Mouse (Mus musculus) fibroblast of lung, adult 2 months (primary cell): ENCODE measurements around the gene Lag3.
A peak's percentile ranks its signal among the peaks of the same experiment; 100 is the strongest.

Experiments used
- DNase-seq: peaks from one replicate; pipeline ENCODE4 v3.0.0-alpha.2; 2011; ENCODE audit warnings: low read depth

Gene Lag3

DNA sequence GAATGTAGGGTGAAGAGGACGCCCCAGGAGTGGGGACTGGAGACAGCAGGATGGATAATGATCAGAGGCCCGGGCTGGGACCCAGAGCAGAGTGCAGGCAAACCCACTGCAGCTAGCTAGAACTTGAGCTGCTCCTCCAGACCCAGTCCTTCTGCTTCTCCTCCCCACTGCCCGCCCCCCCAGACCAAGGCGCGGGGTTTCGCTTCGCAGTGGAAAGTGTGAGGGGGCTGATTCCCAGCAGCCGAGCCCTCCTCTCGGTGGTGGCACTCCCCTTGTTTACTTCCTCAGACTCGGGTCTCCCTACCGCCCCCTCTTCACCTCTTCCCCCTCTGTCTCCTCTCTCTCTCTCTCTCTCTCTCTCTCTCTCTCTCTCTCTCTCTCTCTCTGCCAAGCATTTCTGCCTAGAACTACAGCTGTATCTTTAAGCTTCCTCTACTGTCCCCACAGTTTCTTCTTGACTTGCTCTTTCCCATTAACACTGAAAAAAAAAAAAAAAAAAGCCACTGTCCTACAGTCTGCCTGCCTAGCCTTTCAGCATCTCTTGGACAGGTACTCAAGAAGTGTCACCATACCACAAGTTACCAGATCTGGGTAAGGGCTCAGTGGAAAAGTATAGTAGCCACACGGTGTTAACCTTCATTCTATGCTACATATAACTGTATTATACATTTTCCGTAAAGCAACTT is at the start of gene Lag3:
Gene Lag3, minus strand, starts transcription at position 173 of the 686 bp plus-strand sequence.
- DNase-seq, result no peak

DNA sequence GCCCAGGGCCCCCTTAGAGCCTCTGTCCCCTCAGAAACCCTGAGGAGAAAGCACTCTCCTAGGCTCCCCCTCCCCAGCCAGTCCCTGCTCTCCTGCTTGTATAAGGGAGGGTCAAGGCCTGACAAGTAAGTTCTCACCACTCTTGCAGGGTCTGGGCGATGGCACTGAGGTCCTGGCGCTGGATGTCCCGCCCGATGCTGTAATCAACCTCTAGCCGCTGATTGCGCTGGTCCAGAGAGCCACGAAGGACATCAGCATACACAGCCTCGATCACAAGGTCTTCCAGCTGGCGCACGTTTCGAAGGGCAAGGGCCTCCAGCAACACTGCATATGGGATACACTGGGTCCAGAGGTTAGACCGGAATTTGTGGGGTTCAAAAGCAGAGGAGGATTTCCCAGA is 49.5 kb upstream of the Lag3 start:
- no peak for DNase-seq

DNA sequence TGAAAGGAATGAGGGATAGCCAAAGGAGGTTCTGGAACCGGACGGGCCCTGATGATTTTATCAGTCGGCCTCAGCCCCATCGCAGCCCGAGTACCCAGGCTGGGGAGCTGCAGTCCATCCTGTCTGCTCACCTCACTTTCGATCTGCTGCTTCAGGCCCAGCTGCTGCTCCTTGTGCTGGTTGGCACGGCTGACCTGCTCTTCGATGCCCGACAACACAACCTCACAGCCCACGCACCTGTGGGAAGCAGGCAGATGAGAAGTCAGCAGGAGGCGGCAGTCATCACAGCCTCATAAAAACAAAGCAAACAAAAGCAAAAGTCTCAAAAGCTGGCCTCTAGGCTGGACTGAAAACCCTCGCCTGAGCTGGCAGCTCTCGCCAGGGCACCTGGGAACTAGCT is 48.5 kb upstream of the Lag3 start:
- no peak for DNase-seq

DNA sequence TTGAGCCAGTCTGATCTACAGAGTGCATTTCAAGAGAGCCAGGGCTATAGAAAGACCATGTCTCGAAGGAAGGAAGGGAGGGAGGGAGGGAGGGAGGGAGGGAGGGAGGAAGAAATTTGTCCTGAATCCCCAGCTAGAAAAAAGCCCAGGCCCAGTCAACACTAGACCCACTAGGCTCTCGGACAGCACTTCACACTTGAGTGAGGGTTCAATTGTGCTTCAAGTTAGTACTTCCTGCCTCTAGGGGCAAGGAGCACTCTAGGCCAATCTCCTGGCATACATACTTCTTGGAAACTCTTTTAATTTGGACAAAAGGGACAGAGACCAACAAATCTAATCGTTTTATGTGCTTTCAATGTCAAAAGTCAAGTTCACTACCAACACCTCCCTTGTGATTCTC is 46.6 kb upstream of the Lag3 start:
- DNase-seq, result no peak

DNA sequence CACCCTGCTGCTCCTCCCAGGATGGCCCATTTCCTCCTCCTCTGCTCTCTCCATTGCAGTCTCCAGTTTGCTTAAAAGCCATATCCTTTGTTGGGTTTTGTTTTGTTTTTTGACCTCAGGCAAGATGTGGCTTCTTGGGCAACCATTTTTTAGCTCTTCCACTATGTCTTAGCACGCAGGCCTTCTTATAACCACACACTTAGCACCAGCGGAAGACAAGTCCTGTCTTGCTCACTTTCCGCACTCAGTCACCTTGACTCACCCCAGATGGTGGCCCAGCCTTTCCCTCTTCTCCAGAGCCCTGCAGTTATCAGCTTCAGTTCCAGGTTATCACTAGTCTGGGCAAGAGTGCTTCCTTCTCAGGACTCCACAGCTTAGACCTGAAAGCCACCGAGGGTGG is 43.7 kb upstream of the Lag3 start:
- no peak for DNase-seq

DNA sequence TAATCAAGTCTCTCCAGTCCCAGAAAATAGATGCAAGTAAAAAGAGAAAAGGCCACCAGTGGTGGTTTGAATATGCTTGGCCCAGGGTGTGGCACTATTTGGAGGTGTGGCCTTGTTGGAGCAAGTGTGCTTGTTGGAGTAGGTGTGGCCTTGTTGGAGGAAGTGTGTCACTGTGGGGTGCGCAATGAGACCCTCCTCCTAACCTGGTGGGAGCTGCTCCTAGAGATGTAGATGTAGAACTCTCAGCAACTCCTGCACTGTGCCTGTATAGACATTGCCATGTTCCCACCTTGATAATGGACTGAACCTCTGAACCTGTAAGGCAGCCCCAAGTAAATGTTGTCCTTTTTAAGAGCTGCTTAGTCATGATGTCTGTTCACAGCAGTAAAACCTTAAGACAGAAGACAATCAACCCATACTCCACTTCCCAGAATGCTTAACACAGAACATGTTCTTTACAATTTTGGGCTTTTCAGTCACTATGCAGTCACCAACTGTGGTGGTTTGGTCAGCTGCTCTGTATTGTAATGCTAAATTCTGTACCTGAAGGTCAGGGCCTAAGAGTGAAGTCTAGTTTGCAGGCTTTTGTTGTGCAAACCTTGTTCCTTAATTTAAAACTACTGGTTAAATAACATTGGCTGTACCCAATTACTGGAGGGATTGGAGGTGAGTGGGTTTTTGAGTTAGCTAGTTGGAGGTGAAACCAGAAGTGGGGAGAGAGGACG is 42.6 kb upstream of the Lag3 start:
- no peak for DNase-seq

DNA sequence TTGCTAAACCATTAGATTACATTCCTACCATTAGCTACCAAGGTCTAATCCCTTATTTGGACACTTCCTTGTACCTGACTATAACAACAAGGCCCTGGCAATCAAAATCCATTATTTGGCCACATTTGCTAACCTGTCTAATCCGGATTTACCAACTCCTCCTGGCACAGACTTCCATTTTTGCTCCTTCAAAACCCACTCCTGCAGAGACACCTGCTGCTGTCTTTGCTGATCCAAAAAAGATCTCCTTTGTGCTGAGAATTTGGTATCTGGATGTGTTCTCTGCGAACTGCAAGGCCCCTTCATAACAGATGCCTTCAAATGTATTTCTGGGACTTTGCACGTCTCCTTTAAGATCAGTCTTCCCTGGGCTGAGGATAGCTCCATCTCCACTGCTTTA is 32.0 kb upstream of the Lag3 start:
- no peak for DNase-seq

DNA sequence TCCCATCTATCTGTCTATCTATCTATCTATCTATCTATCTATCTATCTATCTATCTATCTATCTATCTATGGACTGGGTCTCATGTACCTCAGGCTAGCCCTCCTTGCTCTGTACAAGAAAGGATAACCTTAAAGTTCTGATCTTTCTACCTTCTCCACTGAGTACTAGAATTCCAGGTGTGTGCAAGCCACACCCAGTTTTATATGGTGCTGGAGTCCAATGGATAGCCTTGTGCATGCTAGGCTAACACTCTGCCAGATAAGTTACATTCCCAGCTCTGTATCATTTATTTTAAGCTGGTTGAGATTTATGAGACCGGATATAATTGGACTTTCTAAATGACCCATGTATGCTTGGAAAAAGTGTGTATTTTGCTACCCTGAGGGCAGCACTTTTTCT is 30.2 kb upstream of the Lag3 start:
- DNase-seq, result no peak

DNA sequence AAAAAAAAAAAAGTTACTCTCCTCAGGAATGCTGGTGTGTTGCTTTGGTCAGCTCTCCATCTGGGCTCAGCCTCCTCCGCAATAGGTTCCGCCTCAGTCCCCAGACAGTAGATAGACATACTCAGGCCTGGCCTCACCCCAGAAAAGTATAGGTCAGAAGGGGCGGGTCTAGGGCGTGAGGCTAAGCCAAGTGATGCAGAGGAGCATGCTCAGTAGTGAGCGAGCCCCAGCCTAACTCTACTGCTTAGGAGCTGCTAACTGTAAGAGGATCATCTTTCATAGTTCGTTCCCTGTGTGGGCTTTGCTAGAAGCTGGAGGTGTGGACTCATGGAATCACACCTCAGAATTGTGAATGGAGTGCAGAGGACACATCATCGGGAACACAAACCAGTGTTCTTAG is 27.0 kb upstream of the Lag3 start:
- DNase-seq, result no peak

DNA sequence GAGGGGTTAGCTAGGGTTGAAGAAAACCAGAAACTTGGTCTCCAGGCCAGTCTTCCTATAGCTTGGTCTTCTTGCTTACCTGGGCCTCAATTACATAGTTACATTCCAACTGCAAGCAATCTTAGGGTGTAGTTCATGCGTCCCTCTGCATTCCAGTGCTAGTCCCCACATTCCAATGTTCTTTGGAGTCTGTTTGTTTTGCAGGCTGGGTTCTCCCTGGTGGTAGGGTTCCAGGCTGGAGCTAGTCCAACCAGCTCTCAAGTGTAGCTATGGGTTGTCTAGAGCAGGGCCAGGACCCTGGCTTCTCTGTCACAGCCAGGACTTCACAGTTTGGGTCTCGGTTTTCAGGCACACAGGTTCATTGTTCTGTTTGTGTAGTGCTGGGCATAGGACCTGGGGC is 26.0 kb upstream of the Lag3 start:
- no peak for DNase-seq

DNA sequence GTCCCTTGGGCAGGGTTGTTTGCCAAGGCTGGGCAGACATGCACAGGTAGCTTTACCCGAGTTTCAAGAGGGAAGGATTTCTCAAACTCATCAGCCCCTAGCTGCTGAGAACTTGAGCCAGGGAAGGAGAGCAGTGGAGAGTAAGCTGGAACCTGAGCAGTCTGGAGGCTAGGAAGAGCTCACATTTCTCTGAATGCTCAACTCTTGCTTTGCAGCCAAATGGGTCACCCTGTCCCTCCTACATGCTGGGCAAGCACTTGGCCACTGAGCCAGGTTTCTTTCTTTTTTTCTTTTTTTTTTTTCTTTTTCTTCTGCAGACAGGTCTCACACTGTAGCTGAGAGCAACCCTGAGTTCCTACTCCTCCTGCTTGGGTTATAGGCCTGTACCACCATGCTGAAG is 25.2 kb upstream of the Lag3 start:
- no peak for DNase-seq

DNA sequence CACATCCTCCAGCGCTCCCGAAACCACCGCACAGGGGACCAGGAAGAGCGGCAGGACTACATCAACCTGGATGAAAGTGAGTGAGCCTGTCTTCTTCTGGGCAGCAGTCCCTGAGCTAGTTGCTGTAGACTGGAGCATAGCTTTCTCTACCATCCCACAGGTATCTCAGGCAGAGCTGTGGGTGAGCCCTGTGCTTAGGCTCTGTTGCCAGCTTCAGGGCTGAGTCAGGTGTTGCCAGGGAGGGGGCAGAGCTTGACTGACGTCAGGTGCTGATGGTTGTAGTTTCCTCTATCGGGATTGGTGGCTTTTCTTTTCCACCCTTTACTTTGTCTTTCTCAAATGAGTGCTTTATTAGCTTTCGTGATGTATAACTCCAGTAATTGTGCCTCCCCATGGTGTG is 23.2 kb upstream of the Lag3 start:
- DNase-seq, result no peak

DNA sequence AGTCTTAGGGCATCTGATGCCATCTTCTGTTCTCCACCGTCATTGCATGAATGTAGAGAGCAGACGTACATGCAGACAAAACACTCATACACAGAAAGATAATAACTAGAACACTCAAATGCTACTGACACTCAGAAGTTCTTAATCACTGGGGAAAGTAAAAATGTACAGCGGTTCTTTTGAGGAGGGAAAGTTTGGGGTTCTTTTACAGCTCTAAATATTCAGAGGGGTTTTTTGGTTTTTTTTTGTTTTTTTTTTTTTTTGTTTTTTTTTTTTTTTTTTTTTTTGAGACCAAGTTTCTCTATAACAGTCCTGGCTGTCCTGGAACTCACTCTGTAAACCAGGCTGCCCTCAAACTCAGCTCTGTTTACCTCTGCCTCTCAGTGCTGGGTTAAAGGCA is 21.6 kb upstream of the Lag3 start:
- no peak for DNase-seq

DNA sequence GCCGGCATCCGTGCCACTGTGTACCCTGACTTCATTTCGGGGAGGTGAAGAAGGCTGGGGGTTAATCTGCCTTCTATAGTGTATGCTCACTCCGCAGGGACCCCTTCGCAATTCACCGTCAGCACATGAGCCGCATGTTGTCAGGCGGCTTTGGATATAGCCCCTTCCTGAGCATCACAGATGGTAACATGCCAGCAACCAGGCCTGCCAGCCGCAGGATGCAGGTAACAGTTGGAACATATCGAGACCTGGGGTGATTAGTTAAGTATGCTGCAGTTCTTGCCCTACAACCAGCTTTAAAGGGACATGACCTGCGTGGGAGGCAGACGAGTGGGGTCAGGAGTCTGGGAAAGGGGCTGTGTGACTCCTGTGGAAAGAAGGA is 20.8 kb upstream of the Lag3 start:
- no peak for DNase-seq

DNA sequence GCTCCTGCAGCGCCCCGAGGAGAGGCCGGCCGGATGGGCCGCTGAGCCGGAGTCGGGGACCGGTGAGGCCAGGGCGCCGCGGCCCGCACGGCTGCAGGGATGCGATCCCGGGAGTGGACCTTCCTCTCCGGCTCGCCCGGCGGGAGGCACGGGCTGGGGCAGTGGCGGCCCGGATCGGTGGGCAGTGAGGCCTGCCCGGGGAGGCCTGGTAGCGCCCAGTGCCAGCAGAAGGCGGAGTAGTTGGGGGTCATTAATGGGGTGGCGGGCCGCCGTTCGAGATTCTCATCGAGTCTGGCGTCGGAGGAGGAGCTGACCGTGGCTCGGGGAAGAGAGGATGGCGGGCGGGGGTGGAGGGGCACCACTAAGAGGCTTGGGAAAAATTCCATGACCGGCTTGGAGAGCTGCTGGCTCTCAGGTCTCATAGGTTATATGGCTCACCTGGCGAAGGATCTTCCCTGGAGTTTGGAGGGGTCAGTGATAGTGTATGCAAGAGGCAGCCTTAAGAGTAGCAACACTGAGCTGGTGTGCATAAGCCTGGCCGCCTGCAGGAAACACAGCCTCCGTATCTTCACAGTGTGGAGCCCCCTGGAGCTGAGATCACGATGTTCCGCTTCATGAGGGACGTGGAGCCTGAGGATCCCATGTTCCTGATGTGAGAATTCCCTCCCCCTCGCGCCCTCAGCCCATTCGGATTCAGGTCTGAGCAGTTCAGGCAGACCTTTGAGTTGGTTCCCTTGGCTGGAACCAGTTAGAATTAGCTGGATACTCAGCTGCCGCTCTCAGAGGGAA is 20.2 kb upstream of the Lag3 start:
- no peak for DNase-seq

DNA sequence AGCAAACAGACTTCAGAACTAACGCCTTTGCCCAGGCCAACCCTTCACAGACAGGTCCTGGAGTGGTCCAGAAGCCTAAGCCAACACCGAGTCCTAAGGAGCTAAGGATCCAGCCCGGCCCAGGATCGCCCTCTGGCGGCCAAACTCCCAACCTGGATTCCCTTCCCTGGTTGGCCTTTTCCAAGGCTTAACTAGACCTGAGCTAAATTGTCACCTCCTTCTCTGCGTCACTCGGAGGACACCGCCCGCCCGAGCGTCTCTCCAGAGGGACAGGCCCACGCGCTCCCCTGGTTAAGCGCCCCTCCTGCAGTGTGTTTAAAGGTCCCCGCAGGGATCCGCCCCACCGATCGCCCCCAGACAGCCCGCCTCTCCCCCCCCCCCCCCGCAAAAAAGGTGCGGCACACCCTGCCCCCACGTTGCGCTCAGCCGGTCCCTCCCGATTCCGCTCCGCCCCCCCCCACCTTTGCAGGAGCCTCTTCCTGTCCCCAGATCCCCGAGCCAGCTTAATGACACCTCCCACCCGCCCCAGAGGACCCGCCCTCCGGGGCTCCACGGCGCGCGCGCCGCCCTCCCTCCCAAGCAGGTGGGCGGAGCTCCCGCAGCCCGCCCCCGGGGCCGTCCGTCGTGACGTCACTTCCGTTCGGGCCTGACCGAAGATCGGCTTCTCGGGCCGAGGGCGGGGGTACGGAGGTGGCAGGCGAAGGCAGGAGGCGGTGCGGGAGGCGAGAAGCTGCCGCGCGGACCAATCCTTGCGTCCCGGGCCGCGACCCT is 19.4 kb upstream of the Lag3 start, which contains the start of gene Mlf2:
Gene Mlf2, plus strand, starts transcription at position 633 of the 771 bp plus-strand sequence.
- peak; percentile 99 for DNase-seq

DNA sequence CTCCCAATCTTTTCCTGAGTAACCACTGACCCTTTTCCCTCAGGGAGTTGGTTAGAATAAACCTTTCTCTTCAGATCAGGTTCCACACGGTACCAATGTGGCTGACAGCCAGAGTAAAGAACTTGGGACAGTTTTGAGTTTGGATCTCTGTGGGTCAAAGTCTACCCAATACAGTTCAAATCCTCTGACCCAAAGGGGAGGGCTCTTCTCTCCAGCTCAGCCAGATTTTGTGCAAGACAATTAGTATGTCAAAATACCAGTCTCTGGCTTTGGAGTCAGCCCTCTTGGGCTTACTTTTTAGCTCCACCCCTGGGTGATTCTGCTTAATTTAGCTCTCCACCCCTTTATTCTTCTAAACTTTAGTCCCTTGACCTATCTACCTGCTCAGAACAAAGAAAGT is 18.7 kb upstream of the Lag3 start:
- no peak for DNase-seq

DNA sequence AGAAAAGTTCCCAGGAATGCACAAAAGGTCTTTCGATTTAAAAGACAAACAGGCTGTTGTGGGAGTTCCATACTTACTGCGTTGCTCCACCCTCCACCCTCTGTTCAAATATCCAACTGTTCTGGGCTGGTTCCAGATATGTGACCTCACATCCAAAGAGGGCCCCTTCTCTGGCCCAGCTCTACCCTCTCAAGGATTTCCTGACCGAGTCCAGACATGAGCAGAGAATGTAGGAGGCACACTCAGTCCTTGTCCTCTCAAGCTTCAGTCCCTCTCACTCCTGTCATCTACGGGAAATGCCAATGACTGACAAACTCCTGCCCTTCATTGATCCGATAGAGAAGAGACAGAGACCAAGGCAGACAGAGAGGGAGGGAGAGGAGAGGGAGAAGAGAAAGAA is 14.4 kb upstream of the Lag3 start:
- no peak for DNase-seq

DNA sequence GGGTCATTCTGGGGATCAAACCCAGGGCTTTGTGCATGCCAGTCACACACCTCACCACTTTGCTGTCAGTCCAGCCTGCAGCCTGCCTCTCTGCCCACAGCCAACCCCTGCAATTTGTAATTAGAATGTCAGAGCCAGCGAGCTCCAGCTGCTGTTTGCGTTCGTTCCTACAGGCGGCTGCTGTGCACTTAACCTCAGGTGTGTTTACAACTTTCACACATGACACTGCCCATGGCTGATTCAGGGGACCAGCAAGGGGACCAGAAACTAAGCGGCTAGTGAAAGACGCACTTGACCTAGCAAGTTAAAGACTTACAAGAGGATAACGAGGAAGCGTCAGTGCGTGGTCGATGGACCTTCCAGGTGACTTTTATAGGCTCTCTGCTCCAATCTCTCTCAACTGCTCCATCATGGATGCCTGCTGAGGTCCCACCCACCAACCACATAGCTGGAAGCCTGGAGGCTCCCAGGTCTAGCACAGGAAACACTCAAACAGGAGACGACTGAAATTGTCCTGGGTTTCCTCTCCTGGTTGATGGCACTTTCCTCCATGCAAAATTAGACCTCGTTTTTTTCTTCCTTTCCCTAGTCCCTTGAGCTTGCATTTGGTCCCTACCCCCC is 13.8 kb upstream of the Lag3 start:
- DNase-seq, result no peak

DNA sequence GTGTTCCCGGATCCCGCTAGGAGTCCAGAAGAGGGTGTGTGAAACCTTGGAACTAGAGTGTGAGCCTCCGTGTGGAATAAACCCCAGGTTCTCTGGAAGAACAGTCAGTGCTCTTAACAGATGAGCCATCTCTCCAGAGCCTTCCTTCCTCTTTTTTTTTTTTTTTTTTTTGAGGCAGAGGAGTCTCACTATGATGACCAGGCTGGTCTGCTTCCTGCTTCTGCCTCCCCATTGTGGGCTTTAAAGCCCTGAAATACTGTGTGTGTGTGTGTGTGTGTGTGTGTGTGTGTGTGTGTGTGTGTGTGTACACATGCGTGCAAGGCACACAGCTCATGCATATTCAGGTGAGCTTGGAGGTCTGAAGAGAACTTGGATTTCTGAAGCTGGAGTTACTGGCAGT is 10.0 kb upstream of the Lag3 start:
- no peak for DNase-seq

DNA sequence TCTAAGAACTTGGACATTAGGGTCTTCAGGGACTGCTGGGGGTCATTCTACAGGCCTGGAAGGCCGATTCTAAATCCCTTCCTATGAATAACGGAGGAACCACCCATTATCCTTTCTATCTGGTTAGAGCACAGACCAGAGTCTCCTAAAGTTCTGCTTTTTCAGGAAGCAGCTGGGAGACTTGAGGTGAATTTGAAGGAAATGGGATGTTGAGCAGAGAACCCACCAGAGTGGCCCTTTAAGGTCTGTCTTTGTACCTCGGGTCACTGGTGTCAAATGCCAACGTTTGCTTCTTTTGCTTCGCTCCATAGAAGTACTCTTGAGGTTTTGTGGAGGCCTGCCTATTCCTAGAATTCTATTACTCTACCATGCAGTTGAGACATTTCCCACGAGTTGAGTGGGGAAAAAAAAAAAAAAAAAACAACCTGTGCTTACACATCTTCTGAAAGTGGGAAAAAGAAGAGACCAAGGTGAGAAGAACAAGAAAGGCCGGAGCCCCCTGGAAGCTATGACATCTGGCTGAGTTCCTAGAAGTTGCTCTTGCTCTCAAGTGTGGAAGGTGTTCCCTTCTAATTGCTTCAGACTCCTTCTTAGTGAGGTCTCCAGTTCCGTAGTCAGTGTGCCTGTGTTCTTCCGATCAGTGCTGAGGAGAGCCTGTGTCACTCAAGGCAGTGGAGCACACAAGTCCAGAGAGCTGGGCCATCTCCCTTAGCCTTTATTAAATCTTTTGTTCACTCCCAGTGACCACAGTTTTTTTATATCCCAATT is 9.0 kb upstream of the Lag3 start:
- no peak for DNase-seq
